Mouse (Mus musculus): ENCODE data around the gene Krtap12-1. TPM values are rescaled to one million over a fixed set of nuclear protein-coding genes. Genes with fewer than 3 reads are reported as not detected.
"Not testable (repeated sequence)": the region's sequence is repeated elsewhere in the genome, so short reads cannot be mapped to it uniquely, and the experiment has no call there.

Krtap12-1 gene
- total RNA-seq, 2 experiments from 2014 or later, result not detected

GRCm38 (mm10) chr10:77738929-77739328 is 18.5 kb downstream of the Krtap12-1 start:
- intact Hi-C loops (cut with DNase I), result no loop called here
- DNase-seq, result no peak

GRCm38 (mm10) chr10:77741924-77742688 is 21.7 kb downstream of the Krtap12-1 start, which contains the start of gene Gm18596:
Gm18596 (minus strand) TSS chr10:77742638.
- intact Hi-C loops (cut with DNase I); DNase-seq: not testable (repeated sequence)

GRCm38 (mm10) chr10:77750686-77751085 is 30.3 kb downstream of the Krtap12-1 start:
- intact Hi-C loops (cut with DNase I); DNase-seq: not testable (repeated sequence)

GRCm38 (mm10) chr10:77751254-77751653 is 30.9 kb downstream of the Krtap12-1 start, which contains the start of gene Gm9736:
Gm9736 (minus strand) TSS chr10:77751354.
- intact Hi-C loops (cut with DNase I); DNase-seq: not testable (repeated sequence)

DNA sequence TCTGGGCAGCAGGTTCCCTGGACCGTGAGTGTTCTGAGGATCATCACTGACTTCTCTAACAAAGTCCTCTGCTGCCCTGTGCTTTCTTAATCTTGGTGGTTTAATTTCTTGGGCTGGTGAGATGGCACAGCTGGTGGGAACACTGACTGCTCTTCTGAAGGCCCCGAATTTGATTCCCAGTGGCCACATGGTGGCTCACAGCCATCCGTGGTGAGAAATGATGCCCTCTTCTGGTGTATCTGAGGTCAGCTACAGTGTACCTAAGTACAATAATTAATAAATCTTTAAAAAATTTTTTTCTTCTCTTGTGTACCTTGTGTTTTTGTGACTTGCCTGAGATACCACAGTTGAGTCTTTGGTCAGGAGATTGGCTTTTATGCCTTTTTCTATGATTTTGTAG is 31.9 kb downstream of the Krtap12-1 start:
- DNase-seq; intact Hi-C loops (cut with DNase I): not testable (repeated sequence)

- no peak for DNase-seq
- intact Hi-C loops (cut with DNase I), result no loop called here
These were observed 33.0 kb downstream of the Krtap12-1 start for GRCm38 (mm10) chr10:77753448-77753847.

GRCm38 (mm10) chr10:77759582-77759981 is 39.2 kb downstream of the Krtap12-1 start, which contains the start of gene Gm3233:
Gm3233 (minus strand) TSS chr10:77759682.
- intact Hi-C loops (cut with DNase I); DNase-seq: not testable (repeated sequence)

DNA sequence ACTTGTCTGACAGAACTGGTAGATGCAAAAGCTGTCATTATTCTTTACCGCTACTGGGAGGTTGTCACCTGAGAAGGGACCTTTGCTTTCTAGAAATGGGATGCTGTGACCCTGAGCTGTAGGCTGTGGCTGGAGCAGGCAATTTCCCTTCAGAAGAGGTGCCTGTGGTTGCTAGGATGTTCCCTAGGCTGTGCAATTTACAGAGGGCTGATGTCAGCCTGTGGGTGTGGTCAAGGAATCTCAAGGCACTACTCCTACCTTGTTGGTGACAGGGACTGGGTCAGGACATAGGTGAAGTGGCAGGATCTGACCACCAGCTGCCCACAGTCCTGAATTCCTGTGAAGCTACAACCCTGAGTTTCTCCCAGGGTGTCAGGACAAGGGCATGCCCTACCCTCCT is 49.3 kb downstream of the Krtap12-1 start:
- intact Hi-C loops (cut with DNase I), result no loop called here
- DNase-seq, result no peak

Other genes with a start within 250 kb of the Krtap12-1 start
- 10 to 100 TPM in 1 of 2 experiments, 1 to 10 TPM in 1; 9.8 to 10.5 TPM for gene Fam207a, start 204.8 kb upstream of the Krtap12-1 start, total RNA-seq (2021)
- 1 to 10 TPM; 7.1 to 9.2 TPM for gene Itgb2, start 190.3 kb upstream of the Krtap12-1 start, total RNA-seq (2021)
- gene Pttg1ip, start 138.9 kb upstream of the Krtap12-1 start, total RNA-seq (2021), result 100 to 1,000 TPM; 137 to 138 TPM
- 10 to 100 TPM; 52.9 to 58.9 TPM for gene Sumo3, start 114.5 kb upstream of the Krtap12-1 start, total RNA-seq (2021)
- gene Gm49325, start 114.4 kb upstream of the Krtap12-1 start, total RNA-seq (2021), result 10 to 100 TPM; 10.6 to 17.6 TPM
- gene Ube2g2, start 98.3 kb upstream of the Krtap12-1 start, total RNA-seq (2021), result 10 to 100 TPM; 65.2 to 73.4 TPM
- gene Tspear, start 34.0 kb upstream of the Krtap12-1 start, total RNA-seq (2021), result not detected
- gene Gm19402, start 29.8 kb upstream of the Krtap12-1 start, total RNA-seq (2021), result not detected
- gene Gm9508, start 23.4 kb upstream of the Krtap12-1 start, total RNA-seq (2021), result not detected
- gene Gm10272, start 14.0 kb upstream of the Krtap12-1 start, total RNA-seq (2021), result not detected
- gene Gm10024, start 9.1 kb upstream of the Krtap12-1 start, total RNA-seq (2021), result not detected
- gene Gm10142, start 4.8 kb upstream of the Krtap12-1 start, total RNA-seq (2021), result not detected
- not detected for gene Gm10100, start 5.9 kb downstream of the Krtap12-1 start, total RNA-seq (2021)
- gene Gm18596, start 22.0 kb downstream of the Krtap12-1 start, total RNA-seq (2021), result not detected
- gene Gm9736, start 30.8 kb downstream of the Krtap12-1 start, total RNA-seq (2021), result not detected
- gene Gm3233, start 39.1 kb downstream of the Krtap12-1 start, total RNA-seq (2021), result not detected
- gene Gm3238, start 50.7 kb downstream of the Krtap12-1 start, total RNA-seq (2021), result not detected
- gene Gm7138, start 56.3 kb downstream of the Krtap12-1 start, total RNA-seq (2021), result not detected
- gene Gm3250, start 61.9 kb downstream of the Krtap12-1 start, total RNA-seq (2021), result not detected
- gene Gm7137, start 67.6 kb downstream of the Krtap12-1 start, total RNA-seq (2021), result not detected
- gene Gm9639, start 74.5 kb downstream of the Krtap12-1 start, total RNA-seq (2021), result not detected
- gene Gm19668, start 78.5 kb downstream of the Krtap12-1 start, total RNA-seq (2021), result not detected
- not detected for gene Gm9507, start 91.2 kb downstream of the Krtap12-1 start, total RNA-seq (2021)
- not detected for gene Gm2696, start 94.1 kb downstream of the Krtap12-1 start, total RNA-seq (2021)
- not detected for gene Krtap10-4, start 106.5 kb downstream of the Krtap12-1 start, total RNA-seq (2021)
- gene Krtap10-10, start 115.3 kb downstream of the Krtap12-1 start, total RNA-seq (2021), result not detected
- not detected for gene Gm36176, start 126.2 kb downstream of the Krtap12-1 start, total RNA-seq (2021)
- gene Gm10318, start 132.3 kb downstream of the Krtap12-1 start, total RNA-seq (2021), result not detected
- gene Gm3285, start 141.4 kb downstream of the Krtap12-1 start, total RNA-seq (2021), result not detected
- gene Lrrc3, start 181.9 kb downstream of the Krtap12-1 start, total RNA-seq (2021), result under 1 TPM; 0.54 to 0.94 TPM
- 1 to 10 TPM in 1 of 2 experiments, under 1 TPM in 1; 0.31 to 1.5 TPM for gene Trpm2, start 250.0 kb downstream of the Krtap12-1 start, total RNA-seq (2021)